Mouse (Mus musculus) brain, embryonic 14.5 days (tissue): Measurements from ENCODE around the gene Nos1. TPM values are rescaled to one million over a fixed set of nuclear protein-coding genes. Genes with fewer than 3 reads are reported as not detected.

Source experiments
- DNase-seq: peaks from one replicate; pipeline ENCODE4 v3.0.0-alpha.2; 2011; ENCODE audit warnings: low read depth
- CTCF ChIP-seq: fragments of 200-500 bp; IDR thresholded peaks from 2 replicates; pipeline ENCODE4 v1.5.1; 2012; ENCODE audit warnings: inconsistent platforms, mild to moderate bottlenecking, moderate library complexity, borderline replicate concordance; ENCODE audit not compliant: insufficient read depth, insufficient read length; ENCODE audit errors: extremely low read depth
- POLR2A ChIP-seq: fragments of 200-500 bp; IDR thresholded peaks from 2 replicates; pipeline ENCODE4 v1.6.1; 2012; ENCODE audit warnings: mild to moderate bottlenecking, inconsistent platforms, borderline replicate concordance; ENCODE audit not compliant: poor library complexity, insufficient read depth, insufficient read length, severe bottlenecking; ENCODE audit errors: extremely low read depth
- polyA plus RNA-seq: library from polyadenylated mRNA; depleted of rRNA; stranded (reverse); fragments of >200 nt; gene quantifications from 2 replicates; pipeline ENCODE4 v1.2.3, GENCODE M21; 2012

The Nos1 gene
- polyA plus RNA-seq, 1 experiment, result 5.1 TPM

DNA sequence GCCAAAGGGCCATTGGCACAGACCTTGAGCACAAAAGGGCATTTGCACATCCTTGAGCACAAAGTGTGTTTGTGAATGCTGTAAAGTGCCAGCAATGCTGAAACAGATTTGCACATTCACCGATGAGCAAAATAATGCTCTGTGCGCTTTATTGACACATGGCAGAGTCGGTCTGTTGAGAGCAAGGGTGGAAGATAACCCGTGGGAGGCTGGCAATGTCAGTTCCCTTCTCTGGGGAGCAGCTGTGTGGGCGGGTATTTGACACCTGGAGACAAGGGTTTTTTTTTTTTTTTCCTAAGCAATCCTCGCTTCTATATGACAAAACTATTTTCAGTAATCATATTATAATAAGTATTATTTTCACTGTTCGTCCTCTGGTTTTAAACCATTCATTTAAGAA is 22.7 kb downstream of the Nos1 start:
- no peak for TF ChIP-seq POLR2A
- no peak for TF ChIP-seq CTCF
- no peak for DNase-seq

DNA sequence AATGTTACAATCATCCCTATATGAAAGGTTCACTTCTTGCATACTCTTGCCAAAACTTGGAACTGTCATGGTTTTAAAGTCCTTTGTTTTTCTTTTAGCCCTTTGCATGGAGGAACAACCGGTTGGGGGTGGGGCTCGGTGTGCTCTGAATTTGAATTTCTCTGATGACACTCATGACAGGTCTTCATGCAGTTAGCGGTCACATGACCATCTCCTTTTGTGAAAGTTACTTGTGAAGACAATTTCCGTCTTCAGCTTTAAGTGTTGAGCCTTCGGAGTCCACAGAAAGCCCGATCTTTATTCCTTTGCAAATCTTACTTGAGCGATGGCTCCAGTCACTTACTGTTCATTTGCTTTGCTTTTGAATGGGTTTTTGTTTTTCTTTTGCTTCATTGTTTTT is 30.1 kb downstream of the Nos1 start:
- DNase-seq, result no peak
- TF ChIP-seq CTCF, result no peak

DNA sequence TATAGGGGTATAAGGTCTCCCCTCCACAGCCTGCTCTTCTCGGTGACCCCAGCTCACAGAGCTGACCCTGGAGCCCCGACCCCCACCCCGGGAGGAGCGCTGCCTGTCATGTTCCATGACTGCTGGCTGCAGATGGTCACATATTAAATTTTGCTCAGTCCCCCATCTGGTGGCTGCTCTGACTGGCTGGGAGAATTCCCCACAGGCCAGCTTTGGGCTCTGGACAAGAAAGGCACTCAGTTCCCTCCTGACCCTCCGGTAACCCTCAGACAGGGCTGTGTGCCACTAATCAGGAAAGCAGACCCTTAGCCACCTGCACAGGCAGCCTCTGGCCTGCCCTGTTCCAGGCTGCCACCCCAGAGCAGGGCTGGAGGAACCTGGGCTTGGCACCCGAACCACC is 38.0 kb downstream of the Nos1 start:
- no peak for DNase-seq

DNA sequence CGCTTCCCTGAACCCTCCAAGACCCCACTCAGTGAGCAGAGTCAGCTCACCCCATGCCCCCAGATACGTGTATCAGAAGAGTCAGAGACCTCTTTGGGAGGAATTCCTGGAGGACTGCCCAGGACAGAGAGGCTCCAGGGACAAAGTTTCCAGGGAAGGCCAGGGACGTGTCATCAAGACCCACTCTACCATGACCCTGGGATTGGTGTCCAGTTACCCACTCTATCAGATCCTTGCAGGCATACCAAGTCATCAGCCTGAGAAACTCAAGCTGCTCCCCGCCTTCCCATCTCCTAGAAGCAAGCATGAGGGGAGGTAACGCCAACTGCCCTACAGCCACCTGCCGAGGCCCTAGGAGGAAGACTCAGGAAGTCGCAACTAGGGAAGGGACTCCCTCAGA is 39.6 kb downstream of the Nos1 start:
- no peak for DNase-seq
- TF ChIP-seq CTCF, result no peak
- no peak for TF ChIP-seq POLR2A

More for the DNA sequence above, 38.0 kb downstream of the Nos1 start:
- no peak for TF ChIP-seq POLR2A
- no peak for TF ChIP-seq CTCF

DNA sequence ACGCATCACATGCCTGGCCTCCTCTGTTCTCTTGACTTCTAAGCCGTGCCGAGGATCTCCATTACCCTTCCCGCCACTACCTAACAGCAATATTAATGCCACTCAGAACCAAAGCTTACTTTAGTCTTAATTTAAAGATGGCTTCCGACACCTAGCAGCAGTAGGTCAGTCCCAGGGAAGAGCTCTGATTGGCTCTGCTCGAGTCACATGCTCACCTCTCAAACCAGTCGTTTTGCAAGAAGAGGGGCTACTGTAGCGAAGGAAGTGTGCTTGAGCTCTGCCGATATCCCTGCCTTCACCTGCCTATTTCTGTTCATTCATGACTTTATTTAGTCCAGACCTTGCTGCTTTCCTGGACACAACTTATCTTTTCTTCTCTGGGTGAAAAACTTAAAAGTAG is 43.0 kb downstream of the Nos1 start:
- TF ChIP-seq POLR2A, result no peak
- no peak for TF ChIP-seq CTCF
- DNase-seq, result no peak

DNA sequence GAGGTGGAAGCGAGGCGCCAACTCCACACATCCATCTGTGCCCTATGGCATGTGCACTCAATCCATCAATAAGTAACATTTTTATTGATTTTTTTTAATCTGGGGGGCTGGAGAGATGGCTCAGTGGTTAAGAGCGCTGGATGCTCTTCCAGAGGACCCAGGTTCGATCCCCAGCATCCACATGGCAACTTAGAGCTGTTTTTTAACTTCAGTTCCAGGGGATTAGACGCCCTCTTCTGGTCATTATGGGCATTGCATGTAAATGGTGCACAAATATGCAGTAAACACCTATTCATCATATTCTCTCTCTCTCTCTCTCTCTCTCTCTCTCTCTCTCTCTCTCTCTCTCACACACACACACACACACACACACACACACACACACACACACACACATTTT is 43.7 kb downstream of the Nos1 start:
- DNase-seq, result no peak
- TF ChIP-seq POLR2A (no peak), CTCF (peak; percentile 35; the same call in 1 of the 2 replicates)

DNA sequence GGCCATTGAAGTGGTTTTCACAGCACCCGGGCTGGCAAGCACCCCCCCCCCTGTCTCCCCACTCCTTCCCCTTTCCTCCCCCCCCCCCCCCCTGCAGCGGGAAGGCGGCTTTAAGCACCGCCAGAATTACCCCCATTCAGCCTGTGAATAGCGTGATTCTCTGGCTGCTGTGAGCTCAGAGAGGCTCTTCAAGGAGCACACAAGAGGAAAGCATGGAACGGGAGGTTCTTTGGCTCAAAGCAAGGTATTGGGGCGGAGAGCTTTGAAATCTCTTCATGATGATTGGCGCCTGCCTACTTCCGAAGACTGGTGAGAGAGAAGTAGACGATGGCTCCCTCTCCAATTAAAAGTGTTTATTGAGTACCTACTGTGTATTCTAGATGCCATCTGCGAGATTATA is 44.5 kb downstream of the Nos1 start:
- DNase-seq, result peak; percentile 83
- TF ChIP-seq CTCF (no peak), POLR2A (no peak)

DNA sequence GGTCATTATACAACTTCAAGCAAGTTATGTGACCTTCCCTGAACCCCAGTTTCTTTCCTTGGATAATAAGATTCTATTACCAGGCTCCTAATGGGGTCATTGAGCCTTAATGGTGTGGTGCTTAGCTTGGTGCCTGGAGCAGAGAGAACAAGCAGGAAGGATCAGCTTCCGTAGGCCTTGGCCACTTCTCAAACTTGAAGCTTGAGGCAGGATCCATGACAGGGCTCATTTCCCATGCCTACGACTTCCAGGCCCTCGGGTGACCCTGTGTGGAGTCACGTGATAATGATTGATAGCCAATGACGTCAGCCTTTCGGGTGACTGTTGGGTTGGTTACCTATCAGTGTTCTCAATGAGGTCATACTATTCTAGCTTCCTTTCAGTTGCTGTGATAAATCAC is 46.5 kb downstream of the Nos1 start:
- DNase-seq, result no peak
- TF ChIP-seq POLR2A (no peak), CTCF (no peak)

DNA sequence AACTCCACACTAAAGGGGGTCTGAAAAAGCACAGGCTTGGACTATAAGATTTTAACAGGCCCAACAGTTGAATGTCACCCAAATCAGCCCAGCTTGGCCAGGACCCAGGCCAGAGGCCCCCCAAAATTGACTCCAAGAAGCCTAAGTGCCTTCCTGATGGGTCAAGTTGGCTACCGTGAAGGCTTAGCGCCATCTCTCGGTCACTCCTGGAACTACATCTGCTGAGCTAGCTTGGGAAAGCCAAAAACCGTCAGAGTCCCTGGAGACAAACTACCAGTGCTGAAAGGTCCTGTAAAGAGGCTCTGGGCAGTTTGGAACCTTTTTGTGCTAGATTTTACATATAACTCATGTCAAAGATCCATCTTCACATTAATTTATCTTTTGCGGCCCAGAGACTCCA is 56.1 kb downstream of the Nos1 start:
- peak; percentile 75 for DNase-seq
- no peak for TF ChIP-seq POLR2A
- TF ChIP-seq CTCF, result peak; percentile 95

DNA sequence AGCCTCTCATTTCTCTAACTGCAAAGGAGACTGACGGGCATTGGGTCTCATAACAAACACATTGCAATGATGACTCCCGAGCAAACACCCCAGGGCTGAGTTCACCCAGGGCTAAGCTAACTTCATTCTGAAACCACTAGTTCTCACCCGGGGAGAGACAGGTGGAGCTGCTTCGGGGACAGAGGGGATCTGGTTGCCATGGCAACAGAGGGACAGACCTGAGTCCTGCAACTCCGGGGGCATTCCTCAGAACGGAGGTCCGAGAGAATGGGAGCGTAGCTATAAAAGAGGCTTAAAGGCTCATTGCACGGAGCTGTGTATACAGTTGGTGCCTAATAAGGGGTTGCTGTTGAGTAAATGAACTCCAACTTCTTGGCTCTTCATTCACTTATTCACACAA is 56.9 kb downstream of the Nos1 start:
- peak; percentile 33 for DNase-seq
- TF ChIP-seq CTCF (no peak), POLR2A (no peak)

DNA sequence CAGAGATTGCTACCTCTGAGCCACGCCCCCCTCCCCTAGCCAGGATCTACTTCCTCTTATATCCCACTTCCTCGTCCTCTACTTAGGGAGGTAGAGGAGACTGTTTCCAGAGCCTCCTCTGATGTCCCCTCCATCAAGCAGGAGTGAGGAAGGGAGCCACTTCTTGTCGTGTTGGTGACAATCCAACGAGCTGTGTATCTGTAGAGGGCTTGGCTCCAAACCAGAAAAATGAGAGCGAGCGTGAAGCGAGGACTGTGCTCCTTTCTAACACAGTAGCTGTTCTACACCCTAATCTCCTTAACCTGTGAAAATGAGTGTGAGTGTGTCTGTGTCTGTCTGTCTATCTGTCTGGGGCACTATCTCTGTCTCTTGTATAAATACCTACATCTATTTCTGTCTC is 58.7 kb downstream of the Nos1 start:
- DNase-seq, result peak; percentile 42
- no peak for TF ChIP-seq CTCF
- TF ChIP-seq POLR2A, result no peak

DNA sequence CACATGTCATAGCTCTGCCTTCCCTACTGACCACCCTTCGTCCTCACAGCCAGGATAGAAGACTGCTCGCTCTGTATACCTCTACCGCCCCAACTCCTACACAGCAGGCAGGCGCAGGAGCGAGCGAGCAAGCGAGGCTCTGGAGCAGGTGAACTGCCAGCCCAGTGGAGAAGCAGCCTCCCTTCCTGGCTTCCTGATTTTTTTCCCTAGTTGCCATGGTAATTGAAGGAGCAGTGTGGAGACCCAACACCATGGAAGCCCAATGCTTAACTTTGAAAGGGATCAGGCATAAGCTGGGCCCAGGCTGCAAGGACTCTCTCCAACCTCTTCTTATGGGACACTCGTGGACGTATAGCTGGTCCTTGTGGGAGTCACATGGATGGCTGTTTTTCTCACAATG is 59.4 kb downstream of the Nos1 start:
- DNase-seq, result peak; percentile 55
- TF ChIP-seq POLR2A (no peak), CTCF (no peak)

DNA sequence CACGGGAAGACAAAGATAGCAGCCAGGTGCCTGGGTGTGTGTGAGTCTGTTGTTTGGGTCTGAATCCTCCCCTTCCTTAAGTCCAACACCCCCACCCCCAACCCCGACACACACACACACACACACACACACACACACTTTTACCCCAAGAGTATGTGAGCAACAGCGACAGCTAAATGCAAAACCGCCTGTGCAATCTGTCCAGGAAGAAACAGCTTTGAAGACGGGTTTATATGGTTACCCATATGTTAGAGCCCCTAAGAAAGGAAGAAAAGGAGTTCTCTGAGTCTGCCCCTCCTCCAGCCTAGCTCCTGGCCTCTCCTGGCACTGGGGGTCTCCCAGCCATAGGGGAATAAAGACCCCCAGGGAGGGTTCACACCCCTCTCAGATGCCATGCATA is 60.2 kb downstream of the Nos1 start:
- TF ChIP-seq CTCF (no peak), POLR2A (no peak)
- peak; percentile 76 for DNase-seq
